Mouse (Mus musculus): Measurements from ENCODE around the gene Ly6g5b. TPM values are rescaled to one million over a fixed set of nuclear protein-coding genes. Genes with fewer than 3 reads are reported as not detected.

The Ly6g5b gene
- not detected for polyA plus RNA-seq (2015; fragmentation: Illumina TruSeq; extraction: RNeasy Lipid Tissue Mini Kit (QIAGEN cat#74804); ENCODE audit: low read depth, low replicate concordance)

GRCm38 (mm10) chr17:35115046-35116019 is at the start of gene Ly6g5b:
Gene Ly6g5b (minus strand): TSS chr17:35115428.

GRCm38 (mm10) chr17:35134801-35135590 is 19.8 kb upstream of the Ly6g5b start, which contains the start of gene Bag6:
Gene Bag6 (plus strand): TSS chr17:35135178.

GRCm38 (mm10) chr17:35131500-35132173 is 16.4 kb upstream of the Ly6g5b start, which contains the start of gene Apom:
Gene Apom (minus strand): TSS chr17:35132050.

GRCm38 (mm10) chr17:35126206-35126611 is 11.0 kb upstream of the Ly6g5b start, which contains the start of gene D17H6S53E:
Gene D17H6S53E (plus strand): TSS chr17:35126373.

GRCm38 (mm10) chr17:35121871-35122303 is 6.7 kb upstream of the Ly6g5b start, which contains the start of gene Csnk2b:
Gene Csnk2b (minus strand): TSS chr17:35122053.

GRCm38 (mm10) chr17:35121143-35121799 is 6.0 kb upstream of the Ly6g5b start, which contains the start of gene Gpank1:
Gene Gpank1 (plus strand): TSS chr17:35121455.

GRCm38 (mm10) chr17:35108097-35108496 is 7.1 kb downstream of the Ly6g5b start, which contains the start of gene Ly6g5c:
Gene Ly6g5c (plus strand): TSS chr17:35108279.

GRCm38 (mm10) chr17:35088825-35089644 is 26.2 kb downstream of the Ly6g5b start, which contains the start of gene Abhd16a:
Gene Abhd16a (plus strand): TSS chr17:35089263.

GRCm38 (mm10) chr17:35085208-35085865 is 29.9 kb downstream of the Ly6g5b start, which contains the start of gene Ly6g6f:
Gene Ly6g6f (minus strand): TSS chr17:35085610.

GRCm38 (mm10) chr17:35077786-35078233 is 37.4 kb downstream of the Ly6g5b start, which contains the start of gene Ly6g6d:
Gene Ly6g6d (minus strand): TSS chr17:35078065.

GRCm38 (mm10) chr17:35076507-35077176 is 38.6 kb downstream of the Ly6g5b start, which contains the start of gene Ly6g6e:
Gene Ly6g6e (plus strand): TSS chr17:35076902.

GRCm38 (mm10) chr17:35066084-35066483 is 49.1 kb downstream of the Ly6g5b start, which contains the start of gene Mpig6b:
Gene Mpig6b (minus strand): TSS chr17:35066184.

GRCm38 (mm10) chr17:35064951-35065947 is 50.0 kb downstream of the Ly6g5b start, which contains the start of gene Ly6g6c:
Gene Ly6g6c (plus strand): TSS chr17:35065388.

